Mouse (Mus musculus): ENCODE measurements around the gene Gm20388.
A peak's percentile ranks its signal among the peaks of the same experiment; 100 is the strongest.

Gene Gm20388

GRCm38 (mm10) chr8:124318612-124319315 is 4408.1 kb downstream of the Gm20388 start:
- DNase-seq (ENCODE audit: low spot score in 2 of 2): no peak

GRCm38 (mm10) chr8:124319316-124319652 is 4408.6 kb downstream of the Gm20388 start:
- DNase-seq (ENCODE audit: low spot score in 2 of 2): no peak

- DNase-seq (ENCODE audit: low spot score in 2 of 2): no peak
Measured at GRCm38 (mm10) chr8:124321227-124321840, 4410.7 kb downstream of the Gm20388 start.

GRCm38 (mm10) chr8:124323356-124323755 is 4412.7 kb downstream of the Gm20388 start:
- no peak for DNase-seq (ENCODE audit: low spot score in 2 of 2)

GRCm38 (mm10) chr8:124328259-124328658 is 4417.6 kb downstream of the Gm20388 start:
- DNase-seq (ENCODE audit: low spot score in 2 of 2): no peak

GRCm38 (mm10) chr8:124329690-124330089 is 4419.0 kb downstream of the Gm20388 start:
- DNase-seq (ENCODE audit: low spot score in 2 of 2): no peak

DNA sequence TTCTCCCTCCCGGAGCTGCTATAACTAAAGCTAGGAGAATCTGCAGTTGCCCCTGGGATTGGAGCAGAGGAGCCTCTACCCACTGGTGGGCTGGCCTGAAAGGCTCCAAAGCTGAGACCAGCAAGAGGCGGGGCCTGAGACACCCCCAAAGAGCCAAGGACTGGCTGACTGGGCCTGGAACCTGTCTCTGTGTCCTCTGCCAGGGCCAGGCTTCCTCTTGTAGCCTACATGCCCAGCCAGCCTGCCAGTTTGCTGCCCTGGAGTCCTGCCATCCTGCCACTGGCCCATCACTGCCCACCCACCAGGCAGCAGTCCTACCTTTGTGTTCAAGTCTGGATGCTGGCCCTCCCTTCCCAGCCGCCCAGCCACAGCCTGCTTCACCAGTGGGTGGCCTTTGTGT is 4419.8 kb downstream of the Gm20388 start:
- DNase-seq (ENCODE audit: low spot score in 2 of 2): no peak

- no peak for DNase-seq (ENCODE audit: low spot score in 2 of 2)
Measured at GRCm38 (mm10) chr8:124331094-124331493, 4420.5 kb downstream of the Gm20388 start.

DNA sequence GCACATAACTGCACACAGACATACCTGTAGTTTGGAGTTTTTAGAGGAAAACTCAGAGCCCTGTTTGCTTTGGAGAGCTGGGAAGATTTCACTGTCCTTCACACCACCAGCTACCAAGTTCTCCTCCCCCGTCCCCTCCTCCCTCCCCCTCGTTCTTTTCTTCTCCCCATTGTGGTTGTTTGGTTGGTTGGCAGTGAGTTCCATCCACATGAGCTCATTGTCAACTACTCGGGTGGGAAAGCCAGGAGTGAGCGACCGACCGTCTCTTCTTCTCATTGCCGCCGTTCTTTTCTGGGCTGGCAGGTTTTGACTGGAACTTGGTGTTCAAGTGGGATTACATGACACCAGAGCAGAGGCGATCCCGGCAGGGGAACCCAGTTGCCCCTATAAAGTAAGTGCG is 4421.1 kb downstream of the Gm20388 start:
- no peak for DNase-seq (ENCODE audit: low spot score in 2 of 2)

DNA sequence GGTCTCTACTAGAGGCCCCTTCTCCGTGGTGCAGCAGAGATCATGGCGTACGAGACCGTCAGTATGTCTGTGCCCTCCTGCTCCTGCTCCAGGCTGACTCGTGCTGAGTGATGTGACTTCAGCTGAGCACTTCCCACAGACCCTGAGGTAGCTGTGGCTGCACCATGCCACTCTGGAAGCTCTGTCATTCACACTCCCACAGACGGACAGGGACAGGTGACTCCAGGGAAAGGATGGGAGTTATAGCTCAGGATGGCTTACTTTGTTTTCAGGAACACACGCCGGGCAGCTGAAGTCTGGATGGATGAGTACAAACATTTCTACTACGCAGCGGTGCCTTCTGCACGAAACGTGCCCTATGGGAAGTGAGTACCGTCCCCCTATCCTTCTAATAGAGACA is 4425.7 kb downstream of the Gm20388 start:
- DNase-seq (ENCODE audit: low spot score in 2 of 2): no peak

DNA sequence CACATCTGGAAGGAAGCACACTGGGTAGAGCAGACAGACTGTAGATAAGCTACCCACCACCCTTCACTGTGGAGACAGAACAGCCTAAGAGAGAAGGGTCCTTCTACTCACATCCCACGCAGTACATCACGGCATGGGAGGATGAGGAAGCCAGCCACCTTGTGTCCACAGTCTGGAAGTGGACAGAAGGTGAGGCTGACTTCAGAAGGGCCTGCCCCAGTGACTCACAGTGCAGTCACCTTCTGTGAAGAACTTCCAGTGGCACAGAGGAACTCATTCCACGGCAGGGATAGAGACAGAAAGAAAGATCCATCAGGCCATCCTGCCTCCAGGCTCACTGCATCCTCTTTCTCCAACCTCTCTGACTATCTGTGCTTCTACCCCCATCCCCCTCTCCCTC is 4429.1 kb downstream of the Gm20388 start:
- DNase-seq (ENCODE audit: low spot score in 2 of 2): no peak

GRCm38 (mm10) chr8:124340360-124341068 is 4429.9 kb downstream of the Gm20388 start:
- no peak for DNase-seq (ENCODE audit: low spot score in 2 of 2)

- no peak for DNase-seq (ENCODE audit: low spot score in 2 of 2)
Measured at GRCm38 (mm10) chr8:124343151-124343550, 4432.5 kb downstream of the Gm20388 start.

DNA sequence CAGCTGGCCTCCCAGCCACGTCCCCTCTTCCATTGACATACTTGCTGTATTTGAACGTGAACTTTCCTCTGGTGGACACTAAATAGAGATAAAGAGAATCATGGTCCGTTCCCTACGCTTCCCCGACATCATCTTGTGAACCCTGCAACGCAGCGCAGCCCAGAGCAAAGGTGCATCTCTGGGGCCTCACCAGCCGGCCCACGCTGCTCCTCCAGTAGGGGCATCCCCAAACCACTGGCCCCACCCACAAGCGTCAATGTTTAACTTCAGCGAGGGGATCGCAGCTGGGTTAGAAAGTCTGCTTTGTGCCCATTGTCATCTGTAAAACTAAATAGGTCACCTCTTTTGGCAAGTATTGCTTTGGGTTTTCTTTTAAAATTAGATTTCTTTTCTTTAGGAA is 4433.4 kb downstream of the Gm20388 start:
- DNase-seq (ENCODE audit: low spot score in 2 of 2): no peak

GRCm38 (mm10) chr8:124345098-124345497 is 4434.5 kb downstream of the Gm20388 start:
- DNase-seq (ENCODE audit: low spot score in 2 of 2): no peak

DNA sequence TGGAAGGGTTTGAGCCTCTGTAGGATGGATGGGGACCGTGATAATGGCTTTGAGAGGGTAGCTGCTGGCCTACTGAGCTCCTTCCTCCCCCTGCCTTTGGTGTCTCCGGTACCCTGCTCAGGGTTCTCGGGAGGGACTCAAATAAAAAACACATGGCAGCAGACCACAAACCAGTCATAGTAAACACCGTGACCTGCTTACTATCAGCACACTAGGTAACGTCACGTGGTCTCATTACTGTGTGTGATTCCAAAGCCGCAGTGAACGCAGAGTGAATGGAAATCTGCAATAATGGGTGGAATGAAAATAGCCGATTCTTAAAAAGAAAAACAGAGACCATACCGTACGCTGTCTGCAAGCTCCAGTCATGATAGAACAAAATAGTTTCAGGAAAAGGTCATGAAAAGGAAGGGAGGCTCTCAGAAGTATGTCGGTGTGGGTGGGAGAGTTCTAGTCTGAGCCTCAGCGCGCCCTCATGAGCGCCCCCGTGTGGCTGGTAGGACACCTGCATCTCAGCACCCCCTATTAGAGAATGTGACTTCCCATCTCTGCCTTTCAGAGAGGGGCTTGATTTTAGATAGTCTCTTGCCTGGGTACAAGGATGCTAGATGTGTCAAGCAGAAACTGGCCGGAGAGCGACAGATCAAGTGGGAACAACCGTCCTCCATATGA is 4436.3 kb downstream of the Gm20388 start:
- peak in 1 of 2 experiments; percentile 44 for DNase-seq (ENCODE audit: low spot score in 2 of 2)

GRCm38 (mm10) chr8:124348087-124348486 is 4437.4 kb downstream of the Gm20388 start:
- DNase-seq (ENCODE audit: low spot score in 2 of 2): no peak

DNA sequence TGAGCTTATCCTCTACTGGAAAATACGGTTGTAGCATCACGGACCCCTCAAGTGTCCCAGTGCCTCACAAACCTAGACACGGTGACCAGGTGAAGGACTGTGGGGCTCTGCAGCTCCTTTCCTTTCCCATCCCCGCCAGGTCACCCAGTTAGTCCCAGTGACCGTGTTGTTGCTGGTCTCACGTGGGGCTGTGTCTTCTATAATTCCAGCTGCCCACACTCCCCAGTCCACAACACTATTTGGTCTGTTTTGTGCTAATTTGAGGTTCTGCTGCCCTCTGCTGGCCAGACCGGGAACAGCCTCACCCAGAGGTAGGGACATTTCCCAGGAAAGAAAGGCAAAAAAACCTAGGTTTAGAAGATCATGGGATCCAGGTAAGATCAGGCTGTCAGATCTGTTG is 4439.0 kb downstream of the Gm20388 start:
- peak; percentile 38 to 67 for DNase-seq (ENCODE audit: low spot score in 2 of 2)

- DNase-seq (ENCODE audit: low spot score in 2 of 2): no peak
Measured at GRCm38 (mm10) chr8:124351636-124352035, 4441.0 kb downstream of the Gm20388 start.

GRCm38 (mm10) chr8:124360911-124361310 is 4450.3 kb downstream of the Gm20388 start:
- DNase-seq (ENCODE audit: low spot score in 2 of 2): no peak

- DNase-seq (ENCODE audit: low spot score in 2 of 2): no peak
Measured at GRCm38 (mm10) chr8:124361773-124362427, 4451.3 kb downstream of the Gm20388 start.

DNA sequence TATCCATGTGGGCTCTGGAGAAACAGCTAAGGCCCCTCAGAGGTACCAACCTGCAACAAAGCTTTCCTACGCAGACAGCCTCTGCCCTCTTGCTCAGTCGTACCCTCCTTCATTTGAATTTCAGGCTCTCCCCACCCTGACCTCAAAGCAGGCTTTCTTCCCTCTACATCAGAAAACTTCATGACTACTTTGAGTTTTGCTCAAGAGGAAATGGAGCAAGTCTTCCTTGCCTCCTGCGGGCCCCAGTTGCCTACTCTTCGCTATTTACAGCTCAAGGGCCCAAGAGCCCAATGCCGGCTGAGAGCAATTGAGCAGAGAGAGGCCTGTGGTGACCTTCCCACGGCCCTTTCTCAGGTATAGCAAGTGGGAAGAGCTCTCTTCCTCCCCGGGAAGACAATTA is 4451.9 kb downstream of the Gm20388 start:
- no peak for DNase-seq (ENCODE audit: low spot score in 2 of 2)
